Mouse (Mus musculus) C2C12 (cell line): Measurements from ENCODE around the gene Pnn.

Experiments used
- CEBPB ChIP-seq: IDR thresholded peaks from one replicate; pipeline ENCODE4 v1.6.1; 2011; ENCODE audit warnings: low read depth, mild to moderate bottlenecking, control low read depth, moderate library complexity
- FOSL1 ChIP-seq: IDR thresholded peaks from one replicate; pipeline ENCODE4 v1.8.0; 2011; ENCODE audit warnings: mild to moderate bottlenecking, low read length; ENCODE audit not compliant: poor library complexity, insufficient read depth, severe bottlenecking
- MAX ChIP-seq: IDR thresholded peaks from one replicate; pipeline ENCODE4 v1.6.1; 2011; ENCODE audit warnings: mild to moderate bottlenecking, control low read depth
- MYOD1 ChIP-seq: IDR thresholded peaks from one replicate; pipeline ENCODE4 v1.6.1; 2011; ENCODE audit warnings: low read depth; ENCODE audit not compliant: control insufficient read depth, insufficient read length
- USF1 ChIP-seq: IDR thresholded peaks from one replicate; pipeline ENCODE4 v1.6.1; 2011; ENCODE audit warnings: low read depth, mild to moderate bottlenecking, control low read depth, moderate library complexity

- no peak for TF ChIP-seq FOSL1
- TF ChIP-seq MAX: no peak
- no peak for TF ChIP-seq CEBPB
- TF ChIP-seq USF1: no peak
- TF ChIP-seq MYOD1: no peak
These were observed 41.2 kb downstream of the Pnn start for GRCm38 (mm10) chr12:59107926-59108325.
